Mouse (Mus musculus) midbrain, embryonic 11.5 days (tissue): ENCODE data around the gene Syt13. TPM values are rescaled to one million over a fixed set of nuclear protein-coding genes. Genes with fewer than 3 reads are reported as not detected.

Experiments used
- ATAC-seq: fragments of 200-750 bp; cut with Nextera tagmentation; 2 replicates; pipeline ENCODE4 v1.8.0; 2017; ENCODE audit warnings: moderate TSS enrichment, moderate library complexity; ENCODE audit not compliant: low FRiP score
- DNase-seq: peaks from one replicate; pipeline ENCODE4 v3.0.0; 2015; ENCODE audit warnings: low spot score; ENCODE audit errors: missing footprints
- H3K27ac ChIP-seq: fragments of 300-500 bp; sonication (generic); 2 replicates; pipeline ENCODE4 v1.5.1; 2014; ENCODE audit warnings: low read depth, low read length
- H3K27me3 ChIP-seq: fragments of 300-500 bp; sonication (generic); 2 replicates; pipeline ENCODE4 v1.6.1; 2014; ENCODE audit warnings: mild to moderate bottlenecking, low read length, moderate library complexity, mixed read lengths; ENCODE audit not compliant: control insufficient read depth, insufficient read depth
- H3K36me3 ChIP-seq: fragments of 300-500 bp; sonication (generic); 2 replicates; pipeline ENCODE4 v1.6.1; 2014; ENCODE audit warnings: mild to moderate bottlenecking, low read length, moderate library complexity, mixed read lengths; ENCODE audit not compliant: control insufficient read depth, insufficient read depth
- H3K4me1 ChIP-seq: fragments of 300-500 bp; sonication (generic); 2 replicates; pipeline ENCODE4 v1.6.1; 2014; ENCODE audit warnings: low read length; ENCODE audit not compliant: control insufficient read depth, insufficient read depth
- H3K4me2 ChIP-seq: fragments of 300-500 bp; sonication (generic); 2 replicates; pipeline ENCODE4 v1.6.1; 2014; ENCODE audit warnings: mild to moderate bottlenecking, moderate library complexity
- H3K4me3 ChIP-seq: fragments of 300-500 bp; sonication (generic); 2 replicates; pipeline ENCODE4 v1.5.1; 2014; ENCODE audit warnings: low read depth, low read length
- H3K9ac ChIP-seq: fragments of 300-500 bp; sonication (generic); 2 replicates; pipeline ENCODE4 v1.6.1; 2014; ENCODE audit warnings: low read length
- H3K9me3 ChIP-seq: fragments of 300-500 bp; sonication (generic); 2 replicates; pipeline ENCODE4 v1.6.1; 2016; ENCODE audit warnings: low read length; ENCODE audit not compliant: control insufficient read depth
- WGBS: fragments of 180-500 bp; shearing (Covaris S2); extraction: QIAGEN DNeasy Blood & Tissue Kit; methylation state at CpG from one replicate; pipeline ENCODE4 v1.1.7; 2014; 5-methylcytosine and 5-hydroxymethylcytosine counted together
- polyA plus RNA-seq: library from polyadenylated mRNA; unstranded; fragments of >200 nt; fragmentation: Nextera tagmentation; extraction: Ambion mirVana; gene quantifications from 2 replicates; pipeline ENCODE4 v1.2.1, GENCODE M21; 2014

The Syt13 gene
- polyA plus RNA-seq, 1 experiment from 2014 or later = 14.7 TPM

DNA sequence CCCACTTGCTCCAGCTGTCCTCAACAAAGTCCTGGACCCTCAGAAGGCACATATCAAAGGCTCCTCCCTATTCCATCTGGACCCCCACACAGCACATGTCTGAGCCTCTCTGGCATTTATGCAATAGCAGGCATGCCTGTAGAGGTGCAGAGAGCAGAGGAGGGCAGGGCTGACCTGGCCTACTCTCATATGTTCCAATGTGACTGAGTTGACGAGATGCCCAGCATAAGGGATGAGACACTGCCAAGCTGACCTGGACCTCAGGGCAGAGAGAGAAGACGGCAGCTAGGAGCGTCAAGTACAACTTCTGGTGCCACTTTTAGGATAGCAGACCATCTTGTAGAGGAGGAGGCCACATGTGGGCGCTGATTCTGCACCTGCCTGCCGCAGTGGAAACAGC is 77.1 kb downstream of the Syt13 start:
- ATAC-seq (no peak), DNase-seq (no peak)
- Histone ChIP-seq H3K4me2 (no peak overlapping the region), H3K36me3 (no peaks in the 10 kb centered on the region), H3K4me3 (no peak overlapping the region), H3K9ac (no peak overlapping the region), H3K27ac (no peak overlapping the region), H3K4me1 (peaks cover 5% of the 10 kb centered on the region), H3K27me3 (no peaks in the 10 kb centered on the region), H3K9me3 (no peaks in the 10 kb centered on the region; the same call in 1 of the 2 replicates)
- 94% methylated on average over 5 of the region's 5 CpGs for WGBS

DNA sequence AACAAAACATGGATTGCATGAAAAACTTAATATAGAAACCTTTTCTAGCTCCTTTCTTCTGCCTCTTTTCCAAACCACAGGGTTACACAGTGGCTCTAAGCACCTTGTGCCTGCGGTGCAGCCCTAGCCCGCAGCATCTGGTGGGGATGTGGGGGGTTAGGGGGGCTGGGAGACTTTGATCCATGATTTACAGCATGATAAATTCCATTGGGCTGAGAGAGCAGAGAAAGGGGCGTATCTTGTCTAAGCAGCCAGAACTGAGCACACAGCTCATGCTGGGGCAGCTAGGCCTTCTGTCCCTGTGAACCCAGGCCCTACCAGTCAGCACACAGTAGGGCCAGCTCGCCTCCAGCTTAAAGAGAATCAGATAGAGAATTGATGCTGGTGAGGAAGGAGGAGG is 90.1 kb downstream of the Syt13 start:
- Histone ChIP-seq H3K4me3 (no peak overlapping the region), H3K4me2 (no peak overlapping the region), H3K9me3 (no peaks in the 10 kb centered on the region), H3K36me3 (no peaks in the 10 kb centered on the region), H3K9ac (no peak overlapping the region), H3K27ac (no peak overlapping the region), H3K27me3 (no peaks in the 10 kb centered on the region), H3K4me1 (no peaks in the 10 kb centered on the region)
- DNase-seq = no peak
- no peak for ATAC-seq
- 73% methylated on average over 4 of the region's 4 CpGs for WGBS

Other genes starting within 250 kb of the Syt13 start
- gene Prdm11, start 131.1 kb downstream of the Syt13 start, polyA plus RNA-seq = 0.90 and 1.8 TPM in 2 replicates